26 mouse cellular contexts compared by ENCODE assay signal in genomic region chr11:95445371-95445770, GRCm38 (mm10). TPM values are rescaled to one million over a fixed set of nuclear protein-coding genes. Genes with fewer than 3 reads are reported as not detected.
DNase-seq lines count a peak whose midpoint lies in the region; ATAC-seq and TF ChIP-seq lines count a peak whose summit lies in the region.
"Had no signal": no experiment of that assay in that cellular context is flagged by ENCODE, and none has a peak within 500 bp of the region (broad histone marks: within the 10 kb centered on the region; RNA-seq: fewer than 3 reads in every experiment).

No protein-coding gene starts in this region.

- H3K4me1 ChIP-seq in hindbrain, embryonic 10.5 days (replicated peaks): peaks cover 14% of the 10 kb centered on the region
- peaks cover 4% of the 10 kb centered on the region for H3K4me1 ChIP-seq in hindbrain, embryonic 16.5 days (ENCODE audit: control insufficient read depth, insufficient read depth, low read depth, low read length)
- peaks cover 5% of the 10 kb centered on the region for H3K4me1 ChIP-seq in testis, adult 2 months (ENCODE audit: control insufficient read depth, insufficient read depth, low read length)

- H3K27me3 ChIP-seq in hindbrain, embryonic 10.5 days (ENCODE audit: insufficient read depth, poor library complexity, severe bottlenecking): no peaks in the 10 kb centered on the region
- no peaks in the 10 kb centered on the region for H3K27me3 ChIP-seq in hindbrain, embryonic 16.5 days (replicated peaks; ENCODE audit: control insufficient read depth, insufficient read depth, low read length)
- no peaks in the 10 kb centered on the region for H3K27me3 ChIP-seq in testis, adult 2 months (ENCODE audit: control insufficient read depth, insufficient read depth, low read length)
- H3K27me3 ChIP-seq: CH12.LX; heart, embryonic 13.5 days; hindbrain, embryonic 15.5 days; Patski had no signal

- peak overlapping the region; percentile 19; the same call in 1 of the 2 replicates for H3K27ac ChIP-seq in hindbrain, embryonic 10.5 days
- H3K27ac ChIP-seq in hindbrain, embryonic 16.5 days (ENCODE audit: low read depth, low read length): no peak overlapping the region
- H3K27ac ChIP-seq in layer of hippocampus, adult 2 months: peak overlapping the region; percentile 51; the same call in 1 of the 2 replicates
- peak overlapping the region; percentile 78 for H3K27ac ChIP-seq in testis, adult 2 months (ENCODE audit: control insufficient read depth, insufficient read depth, low read depth, low read length)
- H3K27ac ChIP-seq: heart, adult 2 months; heart, embryonic 10.5 days; heart, embryonic 13.5 days; hindbrain, embryonic 15.5 days had no signal

- no peak for DNase-seq in hindbrain, embryonic 10.5 days (ENCODE audit: low spot score)
- DNase-seq in layer of hippocampus, adult 2 months (ENCODE audit: low spot score in 2 of 2): no peak
- DNase-seq in layer of hippocampus, adult 8-10 months (ENCODE audit: low spot score in 2 of 2): no peak
- DNase-seq in testis, postnatal 14 days (ENCODE audit: low spot score): no peak
- DNase-seq: adrenal gland, postnatal 10 days; adrenal gland, postnatal 36 days; B cell, adult 2 months; cerebellum, adult 18-20 months; cerebellum, adult 9-10 months; cerebellum, postnatal 14 days; gastrocnemius, postnatal 10 days; gastrocnemius, postnatal 36 days; heart, adult 2 months; heart, postnatal 14 days; heart, postnatal 4 days had no signal

- H3K4me2 ChIP-seq in hindbrain, embryonic 16.5 days (ENCODE audit: low read length): no peak overlapping the region
- H3K4me2 ChIP-seq: heart, embryonic 13.5 days; hindbrain, embryonic 15.5 days had no signal

- TF ChIP-seq CTCF in layer of hippocampus, adult 2 months (conservative IDR thresholded peaks at IDR 0.05): no peak
- TF ChIP-seq CTCF in testis, adult 2 months (IDR thresholded peaks at IDR 0.05; ENCODE audit: control insufficient read depth, insufficient read depth, insufficient replicate concordance, low read depth, low read length): no peak

- 21% methylated on average over 2 of the region's 2 CpGs for WGBS in hindbrain, embryonic 10.5 days
- 16% methylated on average over 2 of the region's 2 CpGs for WGBS in hindbrain, embryonic 16.5 days

- H3K4me3 ChIP-seq in hindbrain, embryonic 10.5 days: no peak overlapping the region
- H3K4me3 ChIP-seq in hindbrain, embryonic 16.5 days (ENCODE audit: low read length): no peak overlapping the region
- H3K4me3 ChIP-seq in layer of hippocampus, adult 2 months: no peak overlapping the region
- peak overlapping the region; percentile 86 for H3K4me3 ChIP-seq in testis, adult 2 months (ENCODE audit: control insufficient read depth, low read depth, low read length)
- H3K4me3 ChIP-seq: heart, adult 2 months; heart, embryonic 10.5 days; heart, embryonic 13.5 days; hindbrain, embryonic 15.5 days had no signal

- no peak for ATAC-seq in hindbrain, embryonic 16.5 days
- ATAC-seq: forebrain, embryonic 14.5 days; inflammation-experienced regulatory T-cells, adult 6 months; intestine, embryonic 16.5 days; Patski had no signal

- H3K9ac ChIP-seq in hindbrain, embryonic 16.5 days (ENCODE audit: low read depth, low read length): no peak overlapping the region
- H3K9ac ChIP-seq: heart, embryonic 13.5 days; hindbrain, embryonic 15.5 days had no signal

- H3K9me3 ChIP-seq in hindbrain, embryonic 10.5 days: no peaks in the 10 kb centered on the region
- H3K9me3 ChIP-seq in hindbrain, embryonic 16.5 days (ENCODE audit: control insufficient read depth, low read length): no peaks in the 10 kb centered on the region
- H3K9me3 ChIP-seq: G1E; heart, embryonic 10.5 days; heart, embryonic 13.5 days; hindbrain, embryonic 15.5 days had no signal

- peaks cover 8% of the 10 kb centered on the region for H3K36me3 ChIP-seq in hindbrain, embryonic 10.5 days
- no peaks in the 10 kb centered on the region for H3K36me3 ChIP-seq in hindbrain, embryonic 16.5 days (ENCODE audit: control insufficient read depth, insufficient read depth, low read length)
- H3K36me3 ChIP-seq in testis, adult 2 months (ENCODE audit: control insufficient read depth, insufficient read depth, low read length): no peaks in the 10 kb centered on the region

- peak; percentile 41; the same call in 1 of the 2 replicates for TF ChIP-seq POLR2A in testis, adult 2 months (IDR thresholded peaks at IDR 0.05; ENCODE audit: control insufficient read depth, low read depth, low read length)

RNA-seq across cellular contexts. Expression of gene Spop, which starts 31.5 kb away (rescaled TPM):
- 143 and 167 TPM in 2 replicates for polyA plus RNA-seq in hindbrain, embryonic 10.5 days (2016; fragmentation: Nextera tagmentation; extraction: Ambion mirVana)
- polyA plus RNA-seq in hindbrain, embryonic 16.5 days (2015; fragmentation: Nextera tagmentation; extraction: Ambion mirVana): 222 and 250 TPM in 2 replicates
- total RNA-seq in layer of hippocampus, adult 2 months (2021): 100 to 1,000 TPM; 170 to 176 TPM
- 100 to 1,000 TPM; 157 to 180 (median 166) TPM for total RNA-seq in layer of hippocampus, adult 8-10 months (2022)
- polyA plus RNA-seq in testis, adult 2 months (2012; rRNA removed): 17.9 and 19.6 TPM in 2 replicates
